Mouse (Mus musculus) neural tube, embryonic 11.5 days (tissue): ENCODE measurements at regions not wholly inside any gene's neighbourhood (a gene's known extent, or its start where the extent isn't known, plus 50 kb on each side); places are given as distances from the start of the nearest gene placed in this dataset.

Experiments
- ATAC-seq: fragments of 200-750 bp; cut with Nextera tagmentation; 2 replicates; pipeline ENCODE4 v1.8.0; 2017; ENCODE audit warnings: moderate number of reproducible peaks, mild to moderate bottlenecking, moderate TSS enrichment, moderate library complexity; ENCODE audit not compliant: insufficient read depth, low FRiP score, low TSS enrichment
- DNase-seq: peaks from one replicate; pipeline ENCODE4 v3.0.0-alpha.2; 2015; ENCODE audit warnings: low spot score
- H3K27ac ChIP-seq: fragments of 300-500 bp; sonication (generic); 2 replicates; pipeline ENCODE4 v1.5.1; 2014; ENCODE audit warnings: low read depth, mild to moderate bottlenecking, low read length
- H3K27me3 ChIP-seq: fragments of 300-500 bp; sonication (generic); 2 replicates; pipeline ENCODE4 v1.6.1; 2014; ENCODE audit warnings: mild to moderate bottlenecking, low read length, mixed read lengths; ENCODE audit not compliant: control insufficient read depth, insufficient read depth
- H3K36me3 ChIP-seq: fragments of 300-500 bp; sonication (generic); 2 replicates; pipeline ENCODE4 v1.6.1; 2014; ENCODE audit warnings: mild to moderate bottlenecking, low read length, moderate library complexity, mixed read lengths; ENCODE audit not compliant: control insufficient read depth, insufficient read depth
- H3K4me1 ChIP-seq: fragments of 300-500 bp; sonication (generic); 2 replicates; pipeline ENCODE4 v1.6.1; 2014; ENCODE audit warnings: low read length, mixed read lengths; ENCODE audit not compliant: control insufficient read depth, insufficient read depth
- H3K4me2 ChIP-seq: fragments of 300-500 bp; sonication (generic); 2 replicates; pipeline ENCODE4 v1.6.1; 2014; ENCODE audit warnings: low read depth, mild to moderate bottlenecking, moderate library complexity
- H3K4me3 ChIP-seq: fragments of 300-500 bp; sonication (generic); 2 replicates; pipeline ENCODE4 v1.5.1; 2014; ENCODE audit warnings: low read depth, low read length
- H3K9ac ChIP-seq: fragments of 300-500 bp; sonication (generic); 2 replicates; pipeline ENCODE4 v1.6.1; 2014; ENCODE audit warnings: mild to moderate bottlenecking, low read length
- H3K9me3 ChIP-seq: fragments of 300-500 bp; sonication (generic); 2 replicates; pipeline ENCODE4 v1.6.1; 2016; ENCODE audit warnings: low read length; ENCODE audit not compliant: control insufficient read depth
- WGBS: fragments of 180-500 bp; shearing (Covaris S2); extraction: QIAGEN DNeasy Blood & Tissue Kit; methylation state at CpG from one replicate; pipeline ENCODE4 v1.1.7; 2014; 5-methylcytosine and 5-hydroxymethylcytosine counted together

DNA sequence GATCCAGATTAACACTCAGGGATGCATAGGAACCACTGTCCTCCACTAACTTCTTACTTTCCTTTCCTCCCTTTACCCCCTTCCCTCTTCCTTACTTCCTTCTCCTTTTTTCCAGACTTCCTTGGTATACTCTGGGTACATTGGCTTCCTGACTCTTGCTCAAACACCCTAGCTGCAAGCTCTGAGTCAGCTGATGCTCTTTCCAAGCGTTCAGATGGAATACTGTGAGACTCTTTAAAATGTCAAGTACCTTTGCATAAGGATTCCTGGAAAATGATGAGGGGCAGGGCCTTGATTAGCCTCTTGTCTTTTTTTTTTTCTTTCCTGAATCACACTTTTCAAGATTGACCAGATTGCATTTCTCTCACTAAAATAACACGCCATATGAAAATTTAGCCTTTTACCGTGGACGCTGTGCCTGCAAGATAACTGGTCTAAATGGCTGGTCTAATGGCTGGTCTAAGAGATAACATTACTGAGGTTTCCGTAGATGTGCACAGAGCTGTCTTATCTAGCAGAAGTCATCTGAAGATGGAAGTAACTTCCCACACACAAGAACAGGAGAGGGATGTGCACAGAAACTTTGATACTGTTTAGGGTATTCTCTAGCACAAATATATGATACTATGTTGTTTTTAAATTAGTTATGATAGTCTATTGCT, 404.9 kb downstream of the Rprm start:
- Histone ChIP-seq H3K27me3 (no peaks in the 10 kb centered on the region), H3K4me3 (no peak overlapping the region), H3K9me3 (no peaks in the 10 kb centered on the region), H3K27ac (no peak overlapping the region), H3K4me2 (no peak overlapping the region), H3K9ac (no peak overlapping the region), H3K4me1 (no peaks in the 10 kb centered on the region), H3K36me3 (no peaks in the 10 kb centered on the region)
- ATAC-seq, result no peak
- no peak for DNase-seq
- WGBS, result 90% methylated on average over 5 of the region's 5 CpGs

- H3K27me3 ChIP-seq, result no peaks in the 10 kb centered on the region
- H3K9ac ChIP-seq, result no peak overlapping the region
- H3K4me1 ChIP-seq, result no peaks in the 10 kb centered on the region
- ATAC-seq, result no peak
- WGBS, result 32% methylated on average over 4 of the region's 4 CpGs
- no peak for DNase-seq
- H3K9me3 ChIP-seq, result no peaks in the 10 kb centered on the region
- H3K27ac ChIP-seq, result no peak overlapping the region
- no peak overlapping the region for H3K4me2 ChIP-seq
- no peaks in the 10 kb centered on the region for H3K36me3 ChIP-seq
- H3K4me3 ChIP-seq, result no peak overlapping the region
These were observed 402.8 kb downstream of the Rprm start for GRCm38 (mm10) chr2:53682599-53682998.

DNA sequence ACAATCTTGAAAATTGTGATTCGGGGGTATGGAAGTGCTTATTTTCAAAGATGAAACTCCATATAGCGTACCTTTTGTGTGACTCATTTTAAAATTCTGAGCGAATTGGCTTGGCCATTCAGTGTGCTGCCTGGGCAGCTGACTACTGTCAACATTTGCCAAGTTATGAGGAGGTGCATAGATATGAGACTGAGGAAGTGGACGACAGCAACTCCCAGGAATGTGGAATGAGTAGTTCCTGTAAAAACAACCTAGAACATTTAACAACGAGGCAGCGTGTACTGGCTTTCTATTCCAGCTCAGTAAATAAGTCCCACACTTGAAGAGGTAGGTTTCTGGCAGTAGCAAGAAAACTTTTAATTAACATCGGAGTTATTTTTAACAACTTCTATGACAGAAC, 398.1 kb downstream of the Rprm start:
- Histone ChIP-seq H3K4me3 (no peak overlapping the region), H3K27ac (no peak overlapping the region), H3K27me3 (no peaks in the 10 kb centered on the region), H3K4me1 (no peaks in the 10 kb centered on the region), H3K9me3 (no peaks in the 10 kb centered on the region), H3K4me2 (no peak overlapping the region), H3K36me3 (no peaks in the 10 kb centered on the region), H3K9ac (no peak overlapping the region)
- ATAC-seq (no peak), DNase-seq (no peak)
- WGBS, result 93% methylated on average over 7 of the region's 7 CpGs

- whole genome bisulfite sequencing, result 64% methylated on average over 3 of the region's 3 CpGs
- DNase-seq (no peak), ATAC-seq (no peak)
These were observed 396.0 kb downstream of the Rprm start for GRCm38 (mm10) chr2:53689223-53689880.

GRCm38 (mm10) chr2:53691580-53692118, 393.7 kb downstream of the Rprm start:
- H3K27me3 ChIP-seq, result no peaks in the 10 kb centered on the region
- no peaks in the 10 kb centered on the region for H3K9me3 ChIP-seq
- no peaks in the 10 kb centered on the region for H3K4me1 ChIP-seq
- no peak overlapping the region for H3K27ac ChIP-seq
- no peak overlapping the region for H3K9ac ChIP-seq
- H3K4me2 ChIP-seq, result no peak overlapping the region
- H3K4me3 ChIP-seq, result no peak overlapping the region
- WGBS, result 82% methylated on average over 5 of the region's 5 CpGs
- no peaks in the 10 kb centered on the region for H3K36me3 ChIP-seq
- ATAC-seq, result no peak
- no peak for DNase-seq

More at GRCm38 (mm10) chr2:53689223-53689880, 396.0 kb downstream of the Rprm start:
- Histone ChIP-seq H3K4me3 (no peak overlapping the region), H3K4me2 (no peak overlapping the region), H3K36me3 (no peaks in the 10 kb centered on the region), H3K9me3 (no peaks in the 10 kb centered on the region), H3K27ac (no peak overlapping the region), H3K4me1 (no peaks in the 10 kb centered on the region), H3K27me3 (no peaks in the 10 kb centered on the region), H3K9ac (no peak overlapping the region)

- Histone ChIP-seq H3K4me3 (no peak overlapping the region), H3K27ac (no peak overlapping the region), H3K9me3 (no peaks in the 10 kb centered on the region), H3K36me3 (no peaks in the 10 kb centered on the region), H3K4me2 (no peak overlapping the region), H3K4me1 (no peaks in the 10 kb centered on the region), H3K9ac (no peak overlapping the region), H3K27me3 (no peaks in the 10 kb centered on the region)
- 86% methylated on average over 3 of the region's 3 CpGs for WGBS
- ATAC-seq (no peak), DNase-seq (no peak)
These were observed 374.1 kb downstream of the Rprm start for GRCm38 (mm10) chr2:53711213-53711612.

DNA sequence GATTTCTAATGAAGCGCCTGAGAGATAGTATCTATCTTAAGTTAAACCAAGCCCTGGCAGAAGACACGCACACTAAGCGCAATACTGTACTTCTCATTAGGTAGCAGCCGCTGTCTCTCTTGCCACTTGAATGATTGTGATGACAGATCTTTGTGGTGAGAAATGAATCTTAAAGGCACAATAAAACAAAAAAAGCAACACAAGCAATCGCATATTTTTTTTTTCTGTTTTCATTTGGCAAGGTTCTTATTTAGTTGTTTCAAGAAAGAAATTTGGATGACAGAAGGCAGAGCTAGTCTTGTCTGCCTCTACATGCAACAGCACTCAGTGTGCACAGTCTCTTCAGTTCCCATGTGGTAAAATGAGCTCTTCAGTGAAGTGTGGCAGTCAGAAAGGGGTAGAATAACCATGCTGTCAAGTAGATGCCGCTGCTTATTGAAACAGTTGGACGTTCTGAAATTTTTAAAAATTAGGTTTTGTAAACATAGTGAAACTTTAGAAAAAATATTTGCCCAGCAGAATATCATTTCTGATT, 372.2 kb downstream of the Rprm start:
- Histone ChIP-seq H3K27me3 (no peaks in the 10 kb centered on the region), H3K4me1 (no peaks in the 10 kb centered on the region), H3K9me3 (no peaks in the 10 kb centered on the region), H3K36me3 (no peaks in the 10 kb centered on the region), H3K4me2 (no peak overlapping the region), H3K9ac (no peak overlapping the region), H3K27ac (no peak overlapping the region), H3K4me3 (no peak overlapping the region)
- ATAC-seq (no peak), DNase-seq (no peak)
- 91% methylated on average over 7 of the region's 7 CpGs for WGBS

- no peaks in the 10 kb centered on the region for H3K9me3 ChIP-seq
- no peaks in the 10 kb centered on the region for H3K27me3 ChIP-seq
- no peak overlapping the region for H3K4me2 ChIP-seq
- H3K27ac ChIP-seq, result no peak overlapping the region
- no peak overlapping the region for H3K4me3 ChIP-seq
- H3K9ac ChIP-seq, result no peak overlapping the region
- no peaks in the 10 kb centered on the region for H3K36me3 ChIP-seq
- 65% methylated on average over 5 of the region's 5 CpGs for WGBS
- no peak for DNase-seq
- ATAC-seq, result no peak
- no peaks in the 10 kb centered on the region for H3K4me1 ChIP-seq
These were observed 370.3 kb downstream of the Rprm start for GRCm38 (mm10) chr2:53715017-53715416.

DNA sequence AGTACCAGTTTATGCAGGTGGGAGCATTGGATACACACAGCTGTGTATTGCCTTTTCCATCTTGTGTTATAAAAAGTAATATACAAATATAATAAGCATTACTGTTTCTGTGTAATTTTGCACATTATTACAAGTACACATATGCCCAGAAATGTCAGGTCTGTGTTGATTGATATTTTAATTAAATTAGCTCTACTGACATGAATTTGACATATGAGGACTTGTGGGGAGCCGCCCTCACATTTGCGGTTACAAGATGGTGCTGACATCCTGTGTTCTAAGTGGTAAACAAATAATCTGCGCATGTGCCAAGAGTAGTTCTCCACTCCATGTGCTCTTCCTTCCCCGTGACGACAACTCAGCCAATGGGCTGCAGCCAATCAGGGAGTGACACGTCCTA, 362.1 kb downstream of the Rprm start:
- Histone ChIP-seq H3K36me3 (no peaks in the 10 kb centered on the region), H3K9ac (no peak overlapping the region), H3K4me2 (no peak overlapping the region), H3K9me3 (no peaks in the 10 kb centered on the region), H3K27ac (no peak overlapping the region), H3K27me3 (no peaks in the 10 kb centered on the region), H3K4me1 (no peaks in the 10 kb centered on the region), H3K4me3 (no peak overlapping the region)
- DNase-seq (no peak), ATAC-seq (no peak)
- 89% methylated on average over 6 of the region's 6 CpGs for WGBS
